Mouse (Mus musculus): Measurements from ENCODE around the gene Cobll1.
A peak's percentile ranks its signal among the peaks of the same experiment; 100 is the strongest.

Cobll1 gene

DNA sequence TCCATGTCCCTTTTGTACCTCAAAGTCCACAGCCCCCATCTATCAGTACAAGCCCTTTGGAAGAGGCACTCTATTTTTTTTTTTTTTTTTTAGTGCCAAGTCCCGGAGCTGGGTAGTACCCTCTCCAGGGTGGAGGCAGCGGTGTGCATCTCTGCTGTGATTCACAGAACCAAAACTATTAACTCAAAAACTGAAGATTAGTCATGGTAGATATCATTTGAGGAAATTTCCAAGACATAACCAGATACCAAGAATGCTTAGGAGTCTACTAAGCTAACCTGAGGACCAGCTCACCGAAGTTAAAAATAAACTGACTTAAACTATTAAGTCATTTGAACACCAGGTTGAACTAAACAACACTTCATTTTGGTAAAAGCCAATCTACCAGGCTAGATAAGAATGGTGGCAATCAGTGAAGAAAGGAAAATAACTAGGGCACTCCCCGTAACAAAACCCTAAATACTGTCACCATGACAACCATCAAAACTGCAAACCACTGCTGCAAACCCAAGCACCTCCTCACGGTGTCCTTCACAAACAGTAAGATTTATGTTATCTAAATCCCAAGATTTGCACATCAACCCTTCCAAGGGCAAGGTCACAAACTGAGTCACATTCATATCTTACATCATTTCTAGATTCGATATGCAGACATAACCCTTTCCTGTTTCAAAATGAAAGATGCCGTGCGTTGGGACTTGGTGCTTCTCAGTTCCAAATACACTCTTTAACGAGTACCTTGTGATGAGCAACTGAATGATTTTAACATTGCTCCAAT, 43.8 kb downstream of the Cobll1 start:
- no peak for DNase-seq (ENCODE audit: low spot score)

DNA sequence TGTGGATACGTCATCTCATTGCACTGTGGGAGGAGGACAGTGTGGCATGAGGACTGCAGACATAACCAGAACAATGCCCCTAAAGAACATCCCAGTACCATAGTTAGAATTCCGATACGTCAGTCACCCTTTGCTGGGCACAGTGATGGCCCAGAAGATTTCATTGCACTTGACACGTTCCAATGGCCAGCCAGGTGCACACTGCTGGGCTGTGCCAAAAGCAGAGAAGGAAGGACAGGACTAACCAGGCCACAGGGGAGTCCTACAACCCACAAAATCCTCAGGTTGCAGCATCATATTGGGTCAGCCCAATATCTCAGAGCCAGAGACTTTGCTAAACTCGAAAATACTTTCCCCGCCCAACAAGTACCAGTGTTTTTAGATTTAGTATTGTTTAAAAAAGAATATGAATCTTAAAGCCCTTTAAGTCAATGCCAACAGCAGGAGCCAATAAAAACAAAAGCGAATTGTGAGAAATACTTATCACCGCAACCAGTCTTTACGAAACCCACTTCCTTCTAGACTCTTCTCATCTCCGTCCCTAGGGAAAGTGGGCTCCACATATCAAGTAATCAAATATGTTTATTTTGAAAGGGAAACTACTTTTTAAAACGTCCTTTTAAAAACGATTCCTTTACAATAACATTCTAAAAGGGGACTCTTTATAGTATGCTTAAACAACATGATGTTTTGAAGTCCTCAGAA, 46.0 kb downstream of the Cobll1 start:
- DNase-seq (ENCODE audit: low spot score): no peak

DNA sequence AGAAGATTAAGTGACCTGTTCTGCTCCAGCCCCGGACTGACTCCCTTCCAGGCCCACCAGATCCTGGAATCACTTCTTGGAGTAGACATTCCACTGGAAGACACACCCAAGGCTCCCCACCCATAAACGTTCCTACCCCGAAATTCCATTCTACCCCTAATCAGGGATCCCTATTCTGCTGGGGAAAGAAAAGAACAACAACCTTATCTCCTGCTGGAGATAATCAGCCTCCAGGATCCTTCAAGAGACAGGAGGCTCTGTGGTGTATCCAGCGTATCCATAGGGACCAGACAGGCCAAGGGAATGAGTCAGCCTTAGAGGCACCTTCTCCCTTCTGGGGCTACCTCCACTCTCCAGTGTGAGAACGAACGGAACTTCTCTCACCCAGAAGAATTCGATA, 47.8 kb downstream of the Cobll1 start:
- no peak for DNase-seq (ENCODE audit: low spot score)

DNA sequence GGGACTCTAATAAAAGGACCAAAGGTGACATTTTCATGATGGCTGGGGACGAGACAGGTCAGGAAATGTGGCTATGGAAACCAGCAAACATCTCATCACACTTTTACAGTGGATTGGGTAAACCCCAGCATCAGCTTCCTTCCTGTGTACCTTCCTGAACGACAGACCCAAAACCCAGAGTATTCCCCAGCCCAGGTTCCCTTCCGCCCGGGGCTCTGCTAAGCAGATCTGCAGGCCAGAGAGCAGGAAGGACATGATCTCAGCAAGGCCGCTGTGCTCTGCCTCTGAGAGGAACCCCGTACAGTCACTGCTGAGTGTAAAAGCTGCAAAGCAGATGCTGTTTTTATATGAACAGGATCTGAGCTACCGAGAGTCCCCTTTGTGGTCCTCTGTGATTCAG, 49.9 kb downstream of the Cobll1 start:
- peak; percentile 35 for DNase-seq (ENCODE audit: low spot score)

DNA sequence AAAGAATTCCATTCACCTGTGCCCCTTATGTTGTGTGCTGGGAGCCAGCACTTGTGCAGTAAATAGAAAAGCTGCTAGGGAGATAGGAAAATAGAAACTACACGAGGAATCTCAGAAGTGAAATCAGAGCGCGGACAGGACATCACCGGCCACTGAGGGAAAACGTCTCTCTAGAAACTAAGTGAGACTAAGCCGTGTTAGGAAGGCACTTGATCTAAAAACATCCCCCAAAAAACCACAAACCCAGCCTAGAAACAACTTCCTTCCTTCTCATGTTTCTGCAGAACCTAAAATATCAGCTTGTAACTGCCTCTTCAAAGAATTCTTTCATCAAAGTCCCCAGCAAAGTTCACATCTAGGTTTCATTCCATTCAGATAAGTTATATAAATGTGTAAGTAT, 50.6 kb downstream of the Cobll1 start:
- no peak for DNase-seq (ENCODE audit: low spot score)

DNA sequence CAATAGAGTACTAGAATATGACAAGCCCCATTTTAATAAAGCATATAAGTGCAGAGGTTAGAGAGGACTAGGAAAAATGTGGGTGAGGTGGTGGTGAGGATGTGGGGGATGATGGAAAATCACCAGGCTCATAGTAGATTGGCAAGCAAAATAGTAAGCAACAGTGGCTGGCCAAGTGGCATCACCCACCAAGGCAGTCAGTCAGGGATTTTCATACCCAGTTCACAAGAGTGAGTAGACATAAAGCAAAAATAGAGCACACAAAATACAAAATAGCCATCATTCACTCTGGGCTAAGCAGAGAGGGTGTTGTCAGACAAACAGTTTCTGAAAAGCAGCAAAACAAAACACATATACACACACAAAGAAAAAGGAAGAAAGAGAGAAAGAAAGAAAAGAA, 51.6 kb downstream of the Cobll1 start:
- no peak for DNase-seq (ENCODE audit: low spot score)

DNA sequence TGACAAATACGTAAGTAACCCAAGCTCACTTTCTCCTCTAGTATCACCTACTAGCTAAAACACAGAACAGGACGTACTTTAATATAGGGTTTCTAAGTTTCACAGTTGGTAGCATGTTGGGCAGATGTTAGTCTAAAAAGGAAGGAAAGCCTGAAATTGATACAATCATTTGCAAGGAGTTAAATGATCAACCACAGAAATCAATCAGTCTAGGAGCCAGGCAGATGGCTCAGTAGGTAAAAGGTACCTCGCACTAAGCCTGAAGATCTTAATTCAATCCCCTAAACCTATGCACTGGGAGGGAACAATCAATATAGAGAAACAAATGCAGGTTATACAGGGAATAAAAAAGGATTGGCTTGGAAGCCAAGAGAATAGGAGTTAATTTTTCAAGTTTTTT, 52.0 kb downstream of the Cobll1 start:
- DNase-seq (ENCODE audit: low spot score): no peak

DNA sequence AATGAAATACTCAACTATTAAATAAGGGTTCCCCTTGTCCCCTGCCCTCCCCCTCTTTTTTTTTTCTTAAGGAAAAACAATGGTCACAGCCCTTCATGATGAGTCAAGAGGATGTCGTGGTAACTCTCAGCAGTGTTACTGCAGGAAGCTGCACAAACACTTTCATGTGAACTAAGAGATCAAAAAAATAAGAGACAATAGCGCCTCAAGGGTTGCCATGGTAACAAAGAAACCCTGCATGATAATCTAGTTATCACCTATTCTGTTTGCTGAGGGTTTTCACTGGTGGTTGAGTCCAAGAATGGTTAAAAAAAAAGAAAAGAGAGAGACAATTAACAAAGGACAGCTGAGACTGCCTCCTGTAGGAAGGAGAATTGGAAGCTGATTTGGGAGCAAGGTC, 56.5 kb downstream of the Cobll1 start:
- DNase-seq (ENCODE audit: low spot score): no peak

DNA sequence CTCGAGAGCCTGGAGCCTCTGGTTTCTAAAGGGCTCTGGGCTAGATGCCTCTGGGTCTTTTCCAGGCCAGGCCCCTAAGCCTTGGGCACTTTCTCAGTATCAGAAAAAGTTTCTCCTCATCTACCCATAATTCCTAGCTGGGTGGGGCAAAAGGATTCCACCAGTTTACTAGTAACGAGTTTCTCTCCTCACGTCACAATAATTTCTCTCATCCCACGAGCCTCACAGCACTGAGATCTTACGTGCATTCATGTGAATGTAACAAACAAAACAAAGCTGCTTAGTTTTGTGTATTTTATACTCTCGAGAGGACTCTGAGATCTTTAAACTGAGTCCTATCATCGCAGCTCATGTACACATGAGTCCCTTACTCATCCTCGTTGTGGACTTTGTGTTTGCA, 57.5 kb downstream of the Cobll1 start:
- no peak for DNase-seq (ENCODE audit: low spot score)

DNA sequence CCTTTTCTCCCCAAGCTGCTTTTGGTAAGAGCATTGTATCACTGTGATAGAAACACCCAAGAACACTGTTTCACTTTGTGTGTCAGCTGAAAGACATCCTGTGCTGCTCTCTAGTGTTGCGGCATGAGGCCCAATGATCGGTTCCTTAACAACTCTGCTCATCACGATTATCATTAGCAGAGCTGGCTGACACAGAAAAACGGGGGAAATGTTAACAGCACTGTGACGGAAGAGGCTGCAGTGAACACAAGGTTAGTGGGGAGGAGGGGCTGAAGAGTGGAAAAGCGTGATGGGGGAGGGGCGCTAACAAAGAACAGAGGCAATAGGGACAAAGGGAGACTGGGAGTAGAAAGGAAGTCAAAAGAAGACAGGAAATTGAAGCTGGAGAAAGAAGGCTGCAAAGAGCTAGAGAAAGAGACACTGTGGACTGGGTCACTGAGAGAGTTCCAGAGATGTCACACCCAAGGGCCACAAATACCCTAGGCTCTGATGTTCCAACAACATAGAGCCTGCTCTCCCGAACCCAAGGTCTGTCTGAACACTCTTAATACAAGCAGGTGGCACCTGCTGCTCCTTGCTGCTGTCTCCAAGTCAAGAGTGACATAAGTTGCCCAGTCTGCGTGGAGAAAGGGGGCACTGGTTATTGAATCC, 58.0 kb downstream of the Cobll1 start:
- DNase-seq (ENCODE audit: low spot score): no peak

DNA sequence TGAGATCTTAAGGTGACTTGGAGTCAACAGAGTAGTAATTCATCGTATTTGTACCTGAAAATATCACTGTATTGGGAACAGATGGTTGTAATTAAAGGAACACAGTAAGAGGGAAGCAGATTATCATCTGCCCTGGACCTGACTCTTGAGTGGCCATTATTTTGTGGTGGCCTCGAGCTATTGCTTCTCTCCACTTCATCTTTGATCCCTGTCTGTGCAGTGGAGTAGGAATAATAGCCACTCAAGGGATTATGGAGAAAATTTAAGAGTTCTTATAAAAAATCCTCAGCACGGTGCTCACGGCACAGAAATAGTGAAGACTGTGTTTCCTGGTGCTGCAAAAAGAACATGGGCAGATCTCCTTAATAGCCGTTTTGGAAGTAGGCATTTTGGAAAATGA, 63.6 kb downstream of the Cobll1 start:
- no peak for DNase-seq (ENCODE audit: low spot score)

DNA sequence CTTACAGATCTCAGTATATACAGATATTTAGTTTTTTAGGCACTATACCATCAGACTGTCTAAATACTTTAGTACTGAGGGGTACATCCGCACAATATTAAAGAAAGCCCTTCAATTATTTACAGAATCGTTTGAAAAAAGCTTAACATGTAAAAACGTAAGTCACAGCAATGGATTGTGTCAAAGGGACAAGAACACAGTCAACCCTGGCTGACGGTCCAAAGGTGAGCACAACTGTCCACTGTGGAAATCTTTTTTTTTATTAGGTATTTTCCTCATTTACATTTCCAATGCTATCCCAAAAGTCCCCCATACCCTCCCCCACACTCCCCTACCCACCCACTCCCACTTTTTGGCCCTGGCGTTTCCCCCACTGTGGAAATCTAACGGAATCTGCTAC, 67.1 kb downstream of the Cobll1 start:
- no peak for DNase-seq (ENCODE audit: low spot score)

DNA sequence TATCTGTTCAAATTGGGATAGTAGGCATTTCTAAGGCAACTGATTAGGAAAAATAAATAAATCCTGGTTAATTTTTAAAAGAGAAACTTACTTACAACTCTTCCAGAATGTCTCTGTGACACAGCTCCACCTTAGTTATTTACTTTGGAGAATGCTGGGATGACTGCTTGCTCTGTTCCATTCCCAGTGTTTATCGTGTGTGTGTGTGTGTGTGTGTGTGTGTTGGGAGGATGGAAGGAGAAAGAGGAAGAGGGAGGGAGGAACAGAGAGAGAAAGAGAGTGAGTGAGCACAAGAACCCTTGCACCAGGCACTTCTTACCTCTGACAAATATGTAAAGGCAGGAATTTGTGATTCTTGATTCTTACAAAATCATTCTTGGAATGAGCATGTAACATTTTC, 67.7 kb downstream of the Cobll1 start:
- DNase-seq (ENCODE audit: low spot score): no peak

DNA sequence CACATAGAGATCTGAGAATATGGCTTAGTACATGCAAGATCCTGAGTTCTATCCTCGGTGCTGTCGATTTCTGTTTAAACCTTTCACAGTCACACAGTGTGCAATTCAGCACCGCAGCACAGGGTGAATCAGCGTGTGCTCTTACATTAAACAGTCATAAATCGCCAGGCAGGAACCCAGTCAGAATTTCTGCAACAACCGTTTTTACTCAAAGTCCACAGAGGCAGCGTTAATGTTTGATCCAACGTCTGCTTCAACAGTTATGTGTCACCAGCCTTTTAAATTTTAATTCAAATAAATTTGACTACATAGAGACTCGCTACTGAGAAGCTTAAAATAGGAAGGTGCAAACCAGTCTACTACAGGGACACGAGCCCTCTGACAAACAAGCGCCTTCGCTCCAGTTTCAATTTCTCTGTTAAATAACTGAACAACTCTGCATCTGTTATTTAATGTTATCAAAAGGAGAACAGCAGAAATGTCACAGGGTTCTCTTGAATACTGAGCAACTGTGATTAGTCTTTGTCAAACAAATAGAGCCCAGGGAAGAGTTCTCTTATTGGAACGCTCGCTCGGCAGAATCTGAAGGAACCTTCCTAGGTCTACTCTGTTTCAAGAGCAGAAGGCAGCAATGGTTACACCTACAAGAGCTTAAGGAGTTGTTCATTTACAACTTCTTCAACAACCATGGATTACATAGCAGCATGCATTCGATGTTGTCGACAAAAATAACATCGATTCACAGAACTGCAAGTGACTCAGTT, 68.3 kb downstream of the Cobll1 start:
- DNase-seq (ENCODE audit: low spot score): no peak

DNA sequence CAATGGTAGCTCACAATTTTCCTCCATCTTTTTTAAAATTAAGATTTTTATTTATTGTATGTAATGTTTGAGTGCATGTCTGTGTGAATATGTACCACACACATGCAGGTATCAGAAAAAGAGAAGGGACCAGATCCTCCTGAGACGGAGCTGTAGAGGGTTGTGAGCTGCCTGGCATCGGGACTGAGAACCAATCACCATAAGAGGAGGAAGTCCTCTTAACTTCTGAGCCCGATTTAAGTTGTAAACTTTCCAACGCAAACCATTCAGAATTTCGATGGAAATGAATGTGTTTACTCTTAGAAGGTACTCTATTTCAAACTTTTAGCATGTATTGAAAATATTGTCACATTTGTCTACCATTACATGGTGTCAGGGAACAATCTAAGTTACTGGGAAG, 68.9 kb downstream of the Cobll1 start:
- DNase-seq (ENCODE audit: low spot score): no peak

DNA sequence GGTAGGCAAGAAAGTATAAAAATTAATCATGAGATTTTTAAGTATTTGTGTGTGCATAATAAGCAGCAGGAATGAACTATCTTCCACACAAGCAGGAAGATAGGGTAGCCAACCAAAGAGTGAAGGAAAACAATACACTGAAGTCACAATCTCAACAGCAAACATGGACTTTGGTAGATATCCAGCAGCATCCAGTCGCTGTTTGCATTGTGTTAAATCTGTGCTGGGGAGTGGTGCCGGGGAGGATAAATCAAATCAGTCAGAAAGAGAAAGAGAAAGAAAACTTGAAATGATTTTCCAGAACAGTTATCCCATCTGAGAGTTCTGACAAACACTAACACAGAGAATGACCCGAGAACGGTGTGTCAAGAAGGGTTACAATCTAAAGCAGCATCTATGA, 75.2 kb downstream of the Cobll1 start:
- no peak for DNase-seq (ENCODE audit: low spot score)

DNA sequence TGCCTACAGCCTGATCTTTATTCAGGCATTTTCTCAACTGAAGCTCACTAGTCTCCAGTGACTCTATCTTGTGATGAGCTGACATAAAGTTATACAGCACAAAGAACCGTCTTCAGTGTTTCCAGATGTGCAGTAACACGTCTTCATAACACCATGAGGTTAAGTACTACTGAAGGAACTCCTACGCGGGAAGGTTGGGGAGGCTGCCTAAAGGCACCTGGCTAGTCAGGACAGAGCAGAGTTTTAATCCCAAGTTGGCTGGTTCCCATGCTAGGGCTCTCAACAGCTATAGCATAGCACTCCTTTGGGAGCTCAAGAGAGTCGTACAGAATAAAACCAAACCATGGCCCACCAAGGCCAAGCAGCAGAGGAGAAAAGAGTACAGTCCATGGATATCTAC, 76.6 kb downstream of the Cobll1 start:
- DNase-seq (ENCODE audit: low spot score): no peak

DNA sequence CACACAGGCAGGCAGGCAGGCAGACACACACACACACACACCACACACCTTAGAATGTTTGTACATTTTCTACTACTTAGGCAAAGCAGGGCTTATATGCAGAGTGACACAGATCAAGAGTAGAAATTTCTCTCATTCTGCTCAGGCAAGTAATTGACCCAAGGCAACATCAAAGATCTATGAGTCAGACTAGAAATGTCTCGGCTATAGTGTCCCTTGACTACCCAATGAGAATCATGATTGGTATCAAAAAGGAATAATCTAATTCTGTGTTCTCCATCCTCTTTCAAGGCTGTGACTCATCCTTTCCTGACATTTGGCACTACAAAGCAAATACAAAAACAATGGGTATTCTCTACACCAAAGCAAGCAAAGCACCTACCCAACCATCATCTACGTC, 77.5 kb downstream of the Cobll1 start:
- DNase-seq (ENCODE audit: low spot score): no peak

DNA sequence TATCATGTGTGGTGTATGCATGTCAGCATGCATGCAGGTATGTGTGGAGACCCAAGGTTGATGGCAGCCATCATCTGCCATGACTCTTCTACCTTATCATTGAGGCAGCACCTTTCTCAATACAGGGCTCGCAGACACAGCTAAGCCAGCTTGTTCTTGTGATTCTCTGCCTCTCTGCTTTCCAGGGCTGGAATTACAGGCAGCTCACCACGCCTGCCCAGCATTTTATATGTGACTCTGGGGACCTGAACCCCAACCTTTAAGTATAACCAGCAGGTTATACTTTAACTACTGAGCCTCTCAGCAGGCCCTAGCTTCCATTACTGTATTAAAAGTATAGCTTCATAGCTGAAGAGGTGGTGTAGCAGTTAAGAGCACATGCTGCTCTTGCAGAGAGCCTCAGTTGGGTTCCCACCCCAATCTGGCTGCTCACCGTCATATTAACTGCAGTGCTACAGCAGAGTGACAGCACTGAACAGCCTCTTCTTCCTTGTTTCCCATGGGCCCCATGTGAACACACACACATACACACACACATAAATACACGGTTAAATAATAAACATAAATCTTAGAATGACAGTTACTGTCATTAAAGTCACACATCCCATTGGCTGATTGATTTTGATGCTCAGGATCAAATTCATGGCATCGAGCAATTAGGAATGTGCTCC, 81.1 kb downstream of the Cobll1 start:
- DNase-seq (ENCODE audit: low spot score): no peak

DNA sequence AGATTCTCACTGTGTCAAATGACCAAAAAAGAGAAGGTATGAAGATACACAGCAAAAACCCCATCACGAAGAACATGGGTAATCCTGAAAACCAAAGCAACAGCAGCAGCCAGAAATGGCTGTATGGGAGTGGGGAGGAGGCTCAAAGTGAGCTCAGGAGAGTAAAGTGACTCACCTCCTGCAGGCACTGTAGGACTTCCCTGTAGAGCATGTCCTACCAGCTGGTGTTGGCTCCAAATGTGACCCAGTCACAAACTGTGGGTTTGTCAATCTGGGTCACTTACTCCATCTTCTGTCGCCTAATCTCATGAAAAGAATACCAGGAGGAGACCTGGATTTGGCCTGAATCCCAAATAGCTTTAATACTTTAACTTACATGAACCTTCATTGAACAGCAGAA, 81.9 kb downstream of the Cobll1 start:
- DNase-seq (ENCODE audit: low spot score): no peak

DNA sequence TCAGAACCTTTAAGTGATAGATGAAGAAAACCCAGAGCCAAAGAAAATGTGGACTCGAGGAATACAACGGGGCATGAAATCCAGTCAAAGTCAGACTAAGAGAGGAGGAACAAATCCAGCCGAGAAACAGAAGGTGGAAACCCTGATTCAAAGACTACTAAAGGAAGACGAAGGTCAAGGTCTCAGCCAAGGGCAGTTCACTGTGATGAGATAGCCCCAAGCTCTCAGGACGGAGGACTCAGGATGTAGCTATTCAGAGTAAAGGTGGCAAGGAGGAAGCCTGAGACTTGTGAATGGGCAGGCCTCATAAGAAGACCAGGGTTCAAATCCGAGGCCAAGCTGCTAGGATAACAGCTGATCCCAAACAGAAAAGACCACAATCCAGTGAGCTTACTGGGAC, 90.3 kb downstream of the Cobll1 start:
- no peak for DNase-seq (ENCODE audit: low spot score)

DNA sequence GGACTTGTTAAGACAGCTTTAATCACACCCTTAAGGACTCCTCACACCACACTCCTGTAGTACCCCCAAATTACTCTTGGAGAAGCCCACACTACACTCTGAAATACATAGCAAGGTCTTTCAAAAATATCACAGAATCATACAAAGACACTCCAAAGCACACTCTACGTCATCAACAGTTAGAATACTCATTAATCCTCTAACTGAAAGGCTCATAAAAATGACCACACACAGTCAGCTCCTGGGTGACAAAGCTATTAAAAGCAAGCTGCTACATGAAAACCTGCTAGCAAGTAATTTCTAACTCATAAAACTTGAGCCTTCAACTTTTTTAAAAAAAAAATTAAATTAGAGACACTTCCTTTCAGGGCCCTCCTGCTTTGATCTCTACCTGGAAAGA, 91.8 kb downstream of the Cobll1 start:
- no peak for DNase-seq (ENCODE audit: low spot score)
